Mouse (Mus musculus): ENCODE results near the gene Intu.

Gene Intu

DNA sequence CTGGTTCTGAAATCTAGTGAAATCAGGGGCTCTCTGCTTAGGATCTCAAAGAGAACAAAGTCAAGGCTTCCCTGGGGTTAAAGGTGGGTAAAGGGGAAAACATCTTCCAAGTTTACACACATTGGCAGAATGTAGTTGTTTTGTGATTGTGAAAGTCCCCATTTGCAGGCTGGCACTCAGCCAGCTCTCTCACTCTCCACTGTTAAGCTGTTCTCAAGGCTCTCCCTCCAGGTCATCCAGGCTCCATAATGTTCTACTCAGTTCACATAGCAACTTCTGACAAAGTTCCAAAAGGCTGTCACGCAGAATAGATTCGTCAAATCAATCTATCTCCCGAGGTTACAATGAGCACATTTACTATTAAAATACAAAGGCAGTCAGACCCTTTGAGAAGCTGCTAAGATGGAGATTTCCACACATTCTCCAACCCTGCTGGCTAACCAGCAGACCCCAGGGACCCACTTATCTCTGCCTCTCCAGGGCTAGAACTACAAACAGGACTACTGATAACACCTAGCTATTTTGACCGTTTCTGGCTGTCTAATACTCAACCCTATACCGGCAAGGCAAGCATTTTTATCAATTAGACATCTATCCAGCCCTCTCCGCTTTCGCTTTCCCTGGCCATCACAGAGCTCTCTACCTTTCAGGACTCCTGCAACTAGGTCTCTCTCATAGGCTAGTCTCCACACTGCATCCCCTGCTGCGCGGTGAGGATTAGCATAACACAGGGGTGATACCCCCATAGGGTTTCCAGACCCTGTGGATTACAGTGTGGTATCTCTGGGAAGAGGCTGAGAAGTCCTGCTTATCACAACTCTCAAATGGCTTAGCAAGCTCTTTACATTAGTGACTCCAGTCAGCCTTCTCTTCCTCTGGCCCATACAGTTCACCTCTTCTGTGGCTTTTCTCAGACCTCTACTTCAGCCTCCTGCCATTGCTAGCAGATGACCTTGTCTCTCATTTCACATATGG, 2.8 kb upstream of the Intu start:
- in situ Hi-C loops (cut with MboI; ENCODE audit: low sequenced_read_pairs): no loop called here

DNA sequence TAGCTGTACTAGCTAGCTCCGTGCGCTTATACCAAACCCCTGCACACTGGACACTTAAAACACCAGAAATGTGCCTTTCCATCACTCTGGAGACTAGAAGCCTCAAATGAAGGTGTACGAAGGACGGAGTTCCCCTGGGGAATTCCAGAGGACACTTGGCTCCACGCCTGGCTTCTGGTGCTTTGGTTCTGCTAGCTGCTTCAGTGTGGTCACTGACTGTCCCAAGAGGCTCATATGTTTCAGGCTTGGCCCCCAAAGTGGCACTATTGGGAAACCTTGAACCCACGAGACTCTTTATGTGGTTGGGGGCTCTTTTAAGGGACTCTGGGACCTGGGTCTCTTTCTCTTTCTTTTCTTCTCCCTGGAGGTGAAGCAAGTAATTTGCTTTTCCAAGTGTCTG, 2.1 kb upstream of the Intu start:
- in situ Hi-C loops (cut with MboI; ENCODE audit: low sequenced_read_pairs): no loop called here

DNA sequence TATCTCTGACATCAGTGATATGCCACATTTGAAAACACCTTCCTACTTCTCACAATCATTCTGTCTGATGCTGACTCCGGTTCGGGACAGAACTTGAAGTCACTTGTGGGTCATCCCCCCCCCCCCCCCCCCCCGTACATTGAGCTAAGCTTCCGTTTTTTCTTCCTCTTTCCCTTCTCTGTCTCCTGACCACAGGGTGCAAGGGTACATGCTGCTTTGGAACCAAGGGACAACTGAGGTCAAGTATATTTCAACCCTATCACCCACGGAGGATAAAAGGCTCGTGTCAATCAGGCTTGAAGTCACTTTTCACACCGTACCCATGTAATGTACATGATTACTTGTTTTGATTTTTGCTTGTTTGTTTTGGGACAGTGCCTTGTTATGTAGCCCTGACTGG, 241 bp upstream of the Intu start:
- in situ Hi-C loops (cut with MboI; ENCODE audit: low sequenced_read_pairs): no loop called here

DNA sequence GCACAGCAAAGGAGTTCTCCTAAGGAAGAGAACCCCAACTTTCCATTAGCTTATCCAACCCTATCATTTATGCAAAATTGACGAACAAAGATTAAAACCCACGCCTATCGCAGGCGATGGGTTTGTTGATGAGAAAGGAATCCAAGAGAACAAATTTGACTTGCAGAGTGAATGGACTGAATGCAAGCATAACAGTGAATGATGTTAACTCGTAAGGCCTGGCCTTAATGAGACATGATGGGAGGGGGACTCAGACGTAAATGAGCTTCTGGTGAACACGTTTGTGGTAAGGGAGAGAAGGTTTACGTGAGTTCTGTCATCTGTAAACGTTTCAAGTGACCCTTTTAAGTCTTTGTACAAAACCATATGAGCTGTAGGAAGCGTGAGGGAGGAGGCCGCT, 1.2 kb downstream of the Intu start:
- in situ Hi-C loops (cut with MboI; ENCODE audit: low sequenced_read_pairs): no loop called here

DNA sequence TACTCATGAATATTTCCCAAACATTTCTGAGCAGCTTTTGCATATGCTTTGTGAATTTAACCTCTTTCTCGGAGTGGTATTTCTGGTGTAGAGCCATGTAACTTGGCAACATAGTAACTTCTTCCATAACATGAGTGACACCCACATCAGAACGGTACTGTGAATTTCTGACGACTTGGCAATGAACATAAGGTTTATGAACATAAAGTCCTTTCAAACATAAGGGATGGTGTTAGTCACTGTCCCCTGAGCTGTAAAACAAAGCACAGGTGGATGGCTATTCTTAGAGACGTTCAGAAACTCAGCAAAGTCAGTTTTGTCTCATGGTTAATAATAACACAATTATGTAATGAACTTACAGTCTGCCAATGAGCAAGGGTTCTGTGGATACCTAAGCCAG, 3.1 kb downstream of the Intu start:
- in situ Hi-C loops (cut with MboI; ENCODE audit: low sequenced_read_pairs): no loop called here

DNA sequence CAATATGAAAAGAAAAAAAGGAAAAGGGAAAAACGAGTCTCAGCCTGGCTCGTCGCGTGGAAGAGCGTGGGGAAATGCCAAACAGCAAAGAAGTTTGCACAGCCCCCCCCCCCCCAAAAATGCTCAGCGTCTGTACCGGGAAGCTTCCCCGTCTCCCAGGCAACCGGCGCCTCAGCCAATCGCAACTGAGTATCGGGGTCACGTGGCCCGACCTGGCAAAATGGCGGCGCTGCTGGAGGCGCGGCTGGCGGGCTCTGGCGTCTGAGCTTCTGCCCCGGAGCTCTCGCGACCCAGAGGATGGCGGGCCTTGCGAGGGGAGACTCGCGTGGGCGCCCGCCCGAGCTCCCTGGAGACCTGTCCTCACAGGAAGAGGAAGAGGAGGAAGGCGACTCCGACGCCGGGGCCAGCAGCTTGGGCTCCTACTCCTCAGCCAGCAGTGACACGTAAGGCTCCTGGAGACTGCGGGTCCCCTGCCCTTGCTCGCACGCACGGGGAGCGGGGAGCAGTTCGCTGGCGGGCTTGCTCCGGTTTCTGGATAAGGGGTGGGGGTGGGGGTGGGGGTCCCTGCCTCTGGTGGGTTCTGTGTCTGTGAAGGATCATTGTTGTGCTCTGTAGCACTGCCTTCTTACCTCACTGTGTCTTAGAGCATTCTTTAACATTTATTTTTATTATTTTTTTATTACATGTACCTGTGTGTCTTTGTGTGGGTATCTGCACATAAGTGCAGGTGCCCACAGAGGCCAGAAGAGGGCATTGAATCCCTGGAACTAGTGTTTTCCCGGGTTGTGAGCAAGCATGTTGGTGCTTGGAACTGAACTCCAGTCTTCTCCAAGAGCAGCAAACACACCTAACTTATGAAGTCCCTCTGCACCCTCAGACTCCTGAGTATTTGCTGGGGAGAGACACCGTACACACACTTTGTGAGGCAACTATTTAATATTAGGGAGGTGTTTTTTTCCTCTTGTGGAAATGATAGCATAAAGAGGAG, 9.8 kb downstream of the Intu start:
- in situ Hi-C loops (cut with MboI; ENCODE audit: low sequenced_read_pairs): no loop called here

DNA sequence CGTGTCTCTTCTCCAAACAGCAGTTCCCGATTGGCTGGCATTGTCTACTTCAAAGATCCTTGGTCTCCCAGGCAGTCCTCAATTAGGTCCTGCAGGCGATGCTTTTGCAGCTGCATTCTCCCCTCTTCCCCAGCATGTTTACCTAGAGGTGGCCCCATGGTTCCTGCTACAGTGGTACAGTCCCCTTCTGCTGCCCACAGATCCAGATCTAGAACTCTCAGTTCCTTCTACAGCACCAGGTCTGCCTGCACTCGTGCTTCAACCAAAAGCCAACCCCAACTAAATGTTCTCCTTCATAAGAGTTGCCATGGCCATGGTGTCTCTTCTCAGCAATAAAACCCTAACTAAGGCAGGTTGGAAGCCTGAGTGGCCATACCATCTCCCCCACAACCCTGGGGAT, 15.5 kb downstream of the Intu start:
- in situ Hi-C loops (cut with MboI; ENCODE audit: low sequenced_read_pairs): no loop called here

DNA sequence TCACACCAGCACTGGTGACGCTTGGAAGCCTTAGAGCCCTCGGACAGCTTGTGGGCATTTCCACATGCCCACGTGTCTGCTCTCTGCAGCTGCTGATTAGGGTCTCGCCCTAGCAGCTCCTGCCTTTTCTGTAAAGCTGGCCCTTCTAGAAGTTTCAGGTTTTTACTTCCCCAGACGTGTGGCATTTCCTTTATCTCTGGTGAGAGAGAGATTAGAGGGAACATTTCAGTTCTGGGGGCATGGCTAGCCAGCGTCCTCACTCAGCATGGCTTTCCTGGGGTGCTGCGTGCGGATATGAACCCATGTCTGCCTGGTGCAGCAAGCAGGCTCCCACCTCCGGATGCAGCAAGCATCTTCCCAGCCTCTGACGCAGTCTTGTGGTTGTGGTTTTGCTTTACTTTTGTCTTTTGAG, 121.9 kb downstream of the Intu start:
- in situ Hi-C loops (cut with MboI; ENCODE audit: low sequenced_read_pairs): no loop called here

DNA sequence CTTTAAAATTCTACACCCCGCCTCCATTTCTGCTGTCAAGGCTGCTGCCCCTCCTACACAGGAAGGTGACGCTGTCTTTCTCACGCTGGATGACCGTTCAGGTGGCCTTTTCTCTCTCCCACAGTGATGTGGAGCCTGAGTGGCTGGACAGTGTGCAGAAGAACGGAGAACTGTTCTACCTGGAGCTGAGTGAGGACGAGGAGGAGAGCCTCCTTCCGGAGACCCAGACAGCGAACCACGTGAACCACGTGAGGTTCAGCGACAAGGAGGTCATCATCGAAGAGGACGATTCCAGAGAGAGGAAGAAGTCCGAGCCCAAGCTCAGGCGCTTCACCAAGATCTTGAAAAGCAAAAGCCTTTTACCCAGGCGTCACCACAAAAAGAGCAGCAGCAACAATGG, 122.5 kb downstream of the Intu start:
- in situ Hi-C loops (cut with MboI; ENCODE audit: low sequenced_read_pairs): no loop called here

DNA sequence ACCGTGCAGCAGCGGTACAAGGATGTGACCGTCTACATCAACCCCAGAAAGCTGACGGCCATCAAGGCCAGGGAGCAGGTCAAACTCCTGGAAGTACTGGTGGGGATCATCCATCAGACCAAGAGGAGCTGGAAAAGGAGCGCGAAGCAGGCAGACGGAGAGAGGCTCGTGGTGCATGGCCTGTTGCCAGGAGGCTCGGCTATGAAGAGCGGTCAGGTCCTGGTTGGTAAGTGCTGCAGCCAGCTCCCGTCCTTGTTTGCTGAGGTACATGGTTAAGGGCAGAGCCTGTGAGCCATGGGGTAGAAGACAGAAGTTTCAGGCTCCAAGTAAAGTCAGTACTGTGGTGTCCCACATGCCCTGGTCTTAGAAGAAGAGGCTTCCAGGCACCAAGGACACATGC, 122.9 kb downstream of the Intu start:
- in situ Hi-C loops (cut with MboI; ENCODE audit: low sequenced_read_pairs): no loop called here

DNA sequence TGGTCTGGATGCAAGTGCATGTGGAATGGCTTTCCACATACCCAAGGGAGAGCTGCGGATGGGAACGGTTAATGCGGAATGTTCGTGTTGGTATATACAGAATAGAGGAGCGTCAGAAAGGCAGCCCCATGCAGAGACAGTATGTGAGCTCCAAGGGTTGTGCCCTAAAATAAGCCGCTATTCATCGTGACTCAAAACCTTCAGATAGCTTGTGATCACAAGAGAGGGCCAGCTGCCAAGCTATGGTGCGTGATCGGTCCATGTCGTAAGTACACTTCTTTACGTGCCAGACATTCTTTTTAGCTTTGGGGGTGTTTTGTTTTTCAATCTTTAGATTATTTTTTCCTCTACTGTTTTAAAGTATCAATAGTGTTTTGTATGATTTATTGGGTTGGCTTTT, 124.5 kb downstream of the Intu start:
- in situ Hi-C loops (cut with MboI; ENCODE audit: low sequenced_read_pairs): no loop called here

DNA sequence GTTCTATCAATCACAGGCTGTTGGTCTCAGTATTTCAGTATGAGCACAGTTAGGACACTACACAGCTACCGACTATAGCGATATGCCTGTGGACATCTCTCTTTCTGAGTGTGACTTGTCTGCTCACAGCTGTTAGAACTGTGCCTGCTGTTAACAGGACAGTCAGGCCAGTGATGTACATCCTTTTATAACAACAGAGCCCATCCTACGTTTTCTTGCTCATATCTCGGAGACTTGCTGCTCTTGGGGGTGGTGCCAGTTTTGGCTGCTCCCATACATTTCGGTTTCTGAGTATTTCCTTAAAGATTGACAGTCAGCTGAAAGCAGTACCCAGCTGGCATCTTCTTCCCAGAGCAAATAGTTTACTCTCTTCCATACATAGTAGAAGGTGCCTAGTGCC, 125.3 kb downstream of the Intu start:
- in situ Hi-C loops (cut with MboI; ENCODE audit: low sequenced_read_pairs): no loop called here

DNA sequence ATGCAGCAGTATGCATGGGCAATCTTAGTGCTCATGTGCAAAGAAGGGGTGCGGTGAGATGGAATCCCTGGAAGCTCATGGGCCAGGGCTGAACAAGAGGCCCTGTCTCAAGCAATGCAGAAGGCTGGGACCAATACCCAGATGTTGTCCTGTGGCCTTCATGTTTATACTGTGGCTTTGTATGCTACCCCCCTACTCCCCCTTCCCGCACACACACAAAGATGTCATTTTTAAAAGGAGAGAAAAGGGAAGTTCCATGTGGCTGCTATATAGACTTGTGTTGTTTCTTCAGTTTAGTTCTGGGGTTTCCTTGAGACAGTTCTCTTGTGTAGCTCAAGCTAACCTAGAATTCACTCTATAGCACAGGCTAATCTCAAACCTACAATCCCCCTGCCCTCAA, 129.1 kb downstream of the Intu start:
- in situ Hi-C loops (cut with MboI; ENCODE audit: low sequenced_read_pairs): no loop called here

DNA sequence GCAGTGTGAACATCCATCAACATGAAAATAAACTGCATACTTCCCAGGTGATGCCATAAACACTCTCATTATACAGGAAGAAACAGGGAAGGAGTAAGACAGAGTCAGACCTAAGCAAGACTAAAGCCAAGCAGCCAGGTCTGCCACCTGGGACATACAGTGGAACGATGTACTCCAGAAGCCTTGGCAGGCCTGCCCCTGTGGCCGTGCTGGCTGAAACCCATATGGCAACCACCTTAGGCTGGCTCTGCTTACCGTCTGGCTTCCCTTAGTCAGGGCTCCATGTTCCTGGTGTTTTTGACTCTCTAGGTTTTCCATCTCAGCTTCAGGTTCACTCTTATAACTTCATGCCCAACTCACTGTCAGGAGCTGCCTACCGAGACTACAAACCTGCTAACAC, 135.0 kb downstream of the Intu start:
- in situ Hi-C loops (cut with MboI; ENCODE audit: low sequenced_read_pairs): no loop called here

DNA sequence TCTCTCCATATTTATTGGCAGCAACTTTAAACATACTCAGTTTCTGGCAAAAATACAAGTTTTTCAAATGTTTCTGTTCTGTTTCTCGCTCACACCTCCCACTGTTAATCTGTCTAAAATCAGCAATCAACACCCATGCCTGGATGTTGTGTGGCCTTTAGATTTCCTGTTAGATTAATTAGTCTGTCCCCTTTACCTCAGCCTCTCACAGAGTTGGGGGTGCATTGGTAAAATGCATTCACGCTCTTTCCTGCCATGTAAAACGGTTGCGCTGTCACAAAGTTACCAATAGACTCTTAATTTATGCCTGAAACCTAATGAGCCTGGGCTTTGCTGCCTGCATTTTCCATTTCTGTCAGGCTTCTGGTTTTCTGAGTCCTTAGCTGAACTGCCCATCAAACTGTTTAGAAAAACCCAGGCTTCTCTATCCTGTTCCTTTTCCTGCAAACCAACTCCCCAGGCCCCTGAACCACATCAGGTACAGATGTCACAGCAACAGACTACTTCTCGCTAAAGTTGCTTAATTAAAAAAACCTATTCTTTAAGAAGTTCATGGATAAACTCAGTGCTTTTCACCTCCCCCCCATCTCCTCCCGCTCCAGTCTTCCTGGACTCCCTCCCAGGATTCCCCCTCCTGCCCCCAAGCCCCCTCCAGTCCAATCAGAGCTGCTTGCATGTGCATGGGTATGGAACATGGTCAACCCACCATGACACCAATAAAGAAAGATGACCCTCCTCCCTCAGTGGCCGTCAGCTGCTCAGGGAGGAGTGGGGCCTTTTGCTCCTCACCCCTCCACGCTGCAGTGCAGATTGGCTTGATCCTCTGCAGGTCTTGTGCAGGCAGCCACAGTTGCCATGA, 136.0 kb downstream of the Intu start:
- in situ Hi-C loops (cut with MboI; ENCODE audit: low sequenced_read_pairs): no loop called here

DNA sequence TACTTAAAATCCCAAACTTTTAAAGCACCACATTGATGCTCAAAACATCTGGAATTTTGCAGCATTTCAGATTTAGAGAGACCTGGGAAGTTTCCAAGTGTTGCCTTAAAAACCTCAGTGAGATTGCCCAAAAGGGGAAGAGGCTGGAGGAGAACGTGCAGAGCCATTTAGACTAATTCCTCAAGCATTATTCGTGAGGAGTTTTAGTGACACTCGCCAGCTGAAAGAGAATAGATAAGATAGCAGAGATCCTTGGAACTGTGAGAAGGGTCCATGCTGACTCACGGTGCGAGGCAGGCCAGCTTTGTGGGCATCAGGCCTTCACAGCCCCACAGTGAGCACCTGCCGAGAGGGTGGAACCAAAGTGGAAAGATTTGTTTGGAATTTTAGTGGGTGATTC, 137.8 kb downstream of the Intu start:
- in situ Hi-C loops (cut with MboI; ENCODE audit: low sequenced_read_pairs): no loop called here

DNA sequence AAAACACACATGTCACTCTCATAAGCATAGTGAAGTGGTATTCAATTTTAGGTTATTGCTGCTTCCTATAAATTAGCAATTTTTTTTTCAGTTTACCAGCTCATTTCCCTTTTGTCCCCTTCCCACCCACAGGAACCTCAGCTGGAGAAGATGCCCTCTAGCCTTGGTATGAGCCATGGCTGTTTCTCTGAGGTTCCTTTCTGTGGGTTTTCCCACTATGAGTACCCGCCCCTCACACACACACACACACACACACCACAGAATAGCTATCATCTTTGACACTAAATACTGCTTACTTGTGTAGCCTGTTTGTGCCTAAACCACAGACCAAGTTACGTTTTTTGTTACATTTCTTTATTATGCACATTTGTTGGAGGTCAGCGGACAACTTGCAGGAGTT, 138.3 kb downstream of the Intu start:
- in situ Hi-C loops (cut with MboI; ENCODE audit: low sequenced_read_pairs): no loop called here

DNA sequence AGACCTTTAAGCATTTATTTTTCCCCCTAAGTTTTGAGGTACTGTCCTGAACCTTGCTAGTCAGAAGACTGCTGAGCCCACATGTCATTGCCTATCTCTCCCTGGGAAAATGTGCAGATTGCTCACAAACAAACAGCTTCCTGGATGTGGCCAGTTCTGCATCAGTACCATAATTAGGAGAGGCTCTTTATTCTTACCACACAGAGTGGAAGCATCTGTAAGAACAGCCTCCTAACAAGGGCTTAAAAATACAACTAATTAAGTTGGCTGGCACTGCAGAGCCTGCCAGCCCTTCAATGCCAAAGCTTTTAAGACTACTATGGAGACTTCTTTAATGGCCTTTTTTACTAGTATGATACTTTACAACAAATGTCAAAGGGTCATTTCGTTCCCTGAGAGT, 142.4 kb downstream of the Intu start:
- in situ Hi-C loops (cut with MboI; ENCODE audit: low sequenced_read_pairs): no loop called here

DNA sequence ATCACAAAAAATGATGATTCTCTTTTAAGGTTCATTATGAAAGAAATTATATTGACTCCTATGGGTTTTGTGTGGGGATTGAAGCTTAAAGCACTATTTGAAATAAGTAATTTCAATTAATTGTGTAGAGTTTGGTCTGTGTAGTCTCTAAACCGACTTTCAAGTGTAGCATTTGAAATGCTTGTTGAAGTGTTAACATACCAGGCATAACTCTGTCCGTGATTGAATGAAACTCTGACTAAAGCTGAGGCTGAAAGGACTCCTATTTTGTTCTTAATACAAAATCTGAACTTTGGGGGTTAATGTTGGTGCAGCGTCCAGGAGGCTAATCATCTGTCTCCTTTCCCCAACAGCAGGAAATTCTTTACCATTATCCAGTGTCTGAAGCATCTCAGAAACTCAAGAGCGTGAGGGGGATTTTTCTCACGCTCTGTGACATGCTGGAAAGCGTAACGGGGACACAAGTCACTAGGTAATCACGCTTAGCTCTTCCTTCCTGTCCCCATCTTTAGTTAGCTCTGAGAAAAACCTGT, 143.9 kb downstream of the Intu start:
- in situ Hi-C loops (cut with MboI; ENCODE audit: low sequenced_read_pairs): no loop called here

DNA sequence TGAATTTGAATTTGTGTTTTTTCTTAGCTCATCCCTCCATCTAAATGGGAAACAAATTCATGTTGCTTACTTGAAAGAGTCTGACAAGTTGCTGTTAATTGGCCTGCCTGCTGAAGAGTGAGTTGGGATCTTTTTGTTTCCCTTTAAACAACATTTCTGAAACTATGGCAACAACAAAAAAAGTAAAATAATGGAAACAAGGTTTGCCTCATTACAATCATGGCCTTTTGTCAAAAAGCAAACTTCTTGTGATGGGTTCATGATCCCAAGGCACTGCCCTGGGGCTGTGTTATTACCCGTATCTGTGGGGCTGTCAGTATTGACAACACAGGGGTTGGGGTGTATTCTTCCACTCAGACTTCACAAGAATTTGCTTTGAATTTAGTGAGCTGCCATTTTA, 147.8 kb downstream of the Intu start:
- in situ Hi-C loops (cut with MboI; ENCODE audit: low sequenced_read_pairs): no loop called here

DNA sequence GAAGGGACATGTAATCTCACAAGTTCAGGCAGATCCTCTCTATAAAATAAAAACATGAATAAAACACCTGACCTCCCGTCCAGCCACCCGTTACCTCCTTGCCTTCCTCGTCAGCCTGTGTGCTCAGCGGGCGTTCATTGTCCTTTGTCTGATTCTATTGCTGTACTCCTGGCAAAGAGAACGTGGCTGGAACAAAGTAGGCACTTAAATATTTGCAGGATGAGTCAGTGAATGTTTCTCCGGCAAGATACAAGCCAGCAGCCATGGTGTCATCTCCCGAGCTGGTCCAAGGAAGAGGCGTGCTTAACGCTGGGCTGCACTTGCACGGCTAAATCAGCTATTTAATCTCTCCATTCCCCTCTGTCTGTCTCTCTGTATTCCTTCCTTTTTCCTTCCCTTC, 151.3 kb downstream of the Intu start:
- in situ Hi-C loops (cut with MboI; ENCODE audit: low sequenced_read_pairs): no loop called here
